Mouse (Mus musculus) lung, postnatal 0 days (tissue): ENCODE measurements around the gene Gm36245. TPM values are rescaled to one million over a fixed set of nuclear protein-coding genes. Genes with fewer than 3 reads are reported as not detected.
"Not testable (repeated sequence)": the region's sequence is repeated elsewhere in the genome, so short reads cannot be mapped to it uniquely, and the experiment has no call there.

Experiments used
- ATAC-seq: fragments of 200-750 bp; cut with Nextera tagmentation; 2 replicates; pipeline ENCODE4 v1.8.0; 2017; ENCODE audit warnings: moderate library complexity
- DNase-seq: peaks from one replicate; pipeline ENCODE4 v3.0.0-alpha.2; 2016; ENCODE audit warnings: low spot score
- H3K27ac ChIP-seq: fragments of 300-500 bp; sonication (generic); 2 replicates; pipeline ENCODE4 v1.5.1; 2014; ENCODE audit warnings: antibody characterized with exemption, mild to moderate bottlenecking, low read length, mixed read lengths
- H3K27me3 ChIP-seq: fragments of 300-500 bp; sonication (generic); replicated peaks from 2 replicates; pipeline ENCODE4 v1.6.1; 2014; ENCODE audit warnings: low read length, mixed read lengths; ENCODE audit not compliant: insufficient read depth
- H3K36me3 ChIP-seq: fragments of 300-500 bp; sonication (generic); 2 replicates; pipeline ENCODE4 v1.6.1; 2014; ENCODE audit warnings: low read length, mixed read lengths; ENCODE audit not compliant: insufficient read depth
- H3K4me1 ChIP-seq: fragments of 300-500 bp; sonication (generic); 2 replicates; pipeline ENCODE4 v1.6.1; 2014; ENCODE audit warnings: antibody characterized with exemption, low read depth, low read length, mixed read lengths; ENCODE audit not compliant: insufficient read depth
- H3K4me2 ChIP-seq: fragments of 300-500 bp; sonication (generic); replicated peaks from 2 replicates; pipeline ENCODE4 v1.6.1; 2014; ENCODE audit warnings: low read depth, mild to moderate bottlenecking, low read length, moderate library complexity, mixed read lengths
- H3K4me3 ChIP-seq: fragments of 300-500 bp; sonication (generic); 2 replicates; pipeline ENCODE4 v1.5.1; 2014; ENCODE audit warnings: low read depth, low read length
- H3K9ac ChIP-seq: fragments of 300-500 bp; sonication (generic); replicated peaks from 2 replicates; pipeline ENCODE4 v1.6.1; 2014; ENCODE audit warnings: low read depth, mild to moderate bottlenecking
- H3K9me3 ChIP-seq: fragments of 300-500 bp; sonication (generic); 2 replicates; pipeline ENCODE4 v1.6.1; 2016; ENCODE audit warnings: low read length, mixed read lengths
- CTCF ChIP-seq: IDR thresholded peaks from 2 replicates; pipeline ENCODE4 v1.5.1; 2016; ENCODE audit warnings: antibody characterized with exemption, mild to moderate bottlenecking
- EP300 ChIP-seq: IDR thresholded peaks from 2 replicates; pipeline ENCODE4 v1.6.1; 2016; ENCODE audit warnings: antibody characterized with exemption, mild to moderate bottlenecking, control low read depth
- WGBS: fragments of 180-500 bp; shearing (Covaris S2); extraction: QIAGEN DNeasy Blood & Tissue Kit; methylation state at CpG from one replicate; pipeline ENCODE4 v1.1.7; 2014; 5-methylcytosine and 5-hydroxymethylcytosine counted together
- polyA plus RNA-seq: library from polyadenylated mRNA; unstranded; fragments of >200 nt; fragmentation: Nextera tagmentation; extraction: Ambion mirVana; gene quantifications from 2 replicates; pipeline ENCODE4 v1.2.1, GENCODE M21; 2015

Gene Gm36245
- polyA plus RNA-seq, 1 experiment from 2014 or later: not detected

- no peak overlapping the region for H3K27ac ChIP-seq
- no peak overlapping the region for H3K4me3 ChIP-seq
- no peaks in the 10 kb centered on the region for H3K27me3 ChIP-seq
- H3K36me3 ChIP-seq: no peaks in the 10 kb centered on the region
- no peaks in the 10 kb centered on the region for H3K9me3 ChIP-seq
- DNase-seq: no peak
- no peak overlapping the region for H3K4me2 ChIP-seq
- H3K4me1 ChIP-seq: no peaks in the 10 kb centered on the region
- no peak overlapping the region for H3K9ac ChIP-seq
- TF ChIP-seq CTCF: no peak
- TF ChIP-seq EP300: no peak
- ATAC-seq: no peak
Observed at GRCm38 (mm10) chr15:77588981-77589380, 10.1 kb upstream of the Gm36245 start.

DNA sequence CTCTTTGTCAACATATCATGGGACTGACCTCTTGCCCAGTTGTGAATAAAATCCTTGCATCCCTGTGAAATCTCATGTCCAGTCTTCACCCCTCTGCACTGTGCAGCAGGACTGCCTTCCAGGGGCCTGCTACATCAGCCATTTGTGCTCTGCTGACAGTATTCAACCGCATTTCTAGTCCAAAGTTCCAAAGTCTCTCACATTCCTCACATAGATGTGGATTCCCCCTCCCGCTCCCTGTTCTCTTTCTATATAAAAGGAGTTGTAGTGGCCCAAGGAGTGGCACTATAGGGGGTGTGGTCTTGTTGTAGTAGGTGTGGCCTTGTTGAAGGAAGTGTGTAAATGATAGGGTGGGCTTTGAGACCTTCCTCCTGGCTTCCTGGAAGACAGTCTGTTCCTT lies 8.2 kb upstream of the Gm36245 start:
- 46% methylated on average over 2 of the region's 2 CpGs for WGBS
- H3K27me3 ChIP-seq: no peaks in the 10 kb centered on the region
- H3K4me3 ChIP-seq: no peak overlapping the region
- no peak overlapping the region for H3K4me2 ChIP-seq
- no peaks in the 10 kb centered on the region for H3K4me1 ChIP-seq
- no peaks in the 10 kb centered on the region for H3K9me3 ChIP-seq
- DNase-seq (no peak), ATAC-seq (no peak)
- TF ChIP-seq CTCF (no peak), EP300 (no peak)
- no peak overlapping the region for H3K27ac ChIP-seq
- no peak overlapping the region for H3K9ac ChIP-seq
- no peaks in the 10 kb centered on the region for H3K36me3 ChIP-seq

GRCm38 (mm10) chr15:77593557-77593956 lies 5.5 kb upstream of the Gm36245 start:
- H3K9ac ChIP-seq: no peak overlapping the region
- no peaks in the 10 kb centered on the region for H3K4me1 ChIP-seq
- no peaks in the 10 kb centered on the region for H3K36me3 ChIP-seq
- DNase-seq: no peak
- no peak overlapping the region for H3K4me3 ChIP-seq
- H3K27me3 ChIP-seq: no peaks in the 10 kb centered on the region
- no peak overlapping the region for H3K4me2 ChIP-seq
- ATAC-seq: no peak
- H3K9me3 ChIP-seq: no peaks in the 10 kb centered on the region
- no peak overlapping the region for H3K27ac ChIP-seq
- 33% methylated on average over 1 of the region's 1 CpGs for WGBS
- TF ChIP-seq CTCF (no peak), EP300 (no peak)

- no peaks in the 10 kb centered on the region for H3K4me1 ChIP-seq
Observed at GRCm38 (mm10) chr15:77595961-77596360, 3.1 kb upstream of the Gm36245 start, which contains the start of gene Apol10b. Gene Apol10b (minus strand): TSS chr15:77596125.

DNA sequence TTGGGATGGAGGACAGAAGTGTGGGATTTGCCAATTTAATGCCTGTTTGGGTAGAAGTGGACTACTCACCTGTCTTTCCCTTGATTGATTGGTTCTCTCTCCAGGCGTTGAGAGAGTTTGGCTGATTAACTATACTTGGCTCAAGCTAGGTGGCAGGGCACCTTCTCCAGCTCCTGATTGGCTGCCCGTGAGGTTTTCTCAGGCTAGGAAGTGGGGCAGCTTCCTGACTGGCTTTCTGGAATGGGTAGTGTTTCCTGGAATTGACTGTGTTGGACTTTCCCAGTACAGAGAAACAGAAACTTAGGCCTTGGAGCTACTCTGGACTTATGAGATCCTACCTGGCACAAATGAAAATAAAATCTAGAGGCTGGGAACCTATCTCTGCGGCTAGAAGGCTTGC lies 629 bp upstream of the Gm36245 start:
- no peaks in the 10 kb centered on the region for H3K27me3 ChIP-seq
- no peak overlapping the region for H3K27ac ChIP-seq
- ATAC-seq (peak; percentile 70), DNase-seq (peak; percentile 18)
- WGBS: 31% methylated on average over 3 of the region's 3 CpGs
- no peak overlapping the region for H3K9ac ChIP-seq
- no peaks in the 10 kb centered on the region for H3K9me3 ChIP-seq
- peak; percentile 28; the same call in 1 of the 2 replicates for TF ChIP-seq EP300
- TF ChIP-seq CTCF: no peak
- no peaks in the 10 kb centered on the region for H3K4me1 ChIP-seq
- no peaks in the 10 kb centered on the region for H3K36me3 ChIP-seq
- no peak overlapping the region for H3K4me3 ChIP-seq
- no peak overlapping the region for H3K4me2 ChIP-seq

More at GRCm38 (mm10) chr15:77595961-77596360, 3.1 kb upstream of the Gm36245 start, which contains the start of gene Apol10b:
- Histone ChIP-seq H3K9me3 (no peaks in the 10 kb centered on the region), H3K36me3 (no peaks in the 10 kb centered on the region), H3K27ac (no peak within 1 kb of the TSS), H3K4me3 (no peak within 1 kb of the TSS), H3K4me2 (no peak within 1 kb of the TSS), H3K9ac (no peak within 1 kb of the TSS), H3K27me3 (no peaks in the 10 kb centered on the region)
- TF ChIP-seq CTCF (no peak), EP300 (no peak)
- DNase-seq: no peak
- 43% methylated on average over 5 of the region's 5 CpGs for WGBS
- no peak for ATAC-seq

DNA sequence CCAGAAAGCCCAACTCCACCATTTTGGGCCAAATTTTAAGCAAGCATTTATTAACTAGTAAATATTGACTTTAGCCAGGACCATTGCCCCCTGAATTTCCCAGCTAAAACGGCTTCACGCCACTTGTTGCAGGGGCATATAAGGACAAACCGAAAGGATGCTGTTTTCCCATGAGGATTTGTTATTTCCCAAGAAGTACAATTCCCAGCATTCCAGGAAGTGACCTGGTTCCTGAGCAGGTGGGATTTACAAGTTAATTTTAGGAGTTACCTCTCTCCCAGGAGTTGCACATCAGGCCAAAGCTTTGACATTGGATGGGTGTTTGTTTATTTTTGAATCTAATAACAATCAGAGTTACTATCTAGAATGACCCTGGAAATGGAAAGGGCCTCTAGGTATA lies 7.0 kb downstream of the Gm36245 start:
- H3K27me3 ChIP-seq: no peaks in the 10 kb centered on the region
- no peak overlapping the region for H3K4me2 ChIP-seq
- TF ChIP-seq EP300 (no peak), CTCF (no peak)
- no peaks in the 10 kb centered on the region for H3K9me3 ChIP-seq
- DNase-seq: no peak
- H3K9ac ChIP-seq: no peak overlapping the region
- no peak overlapping the region for H3K4me3 ChIP-seq
- no peak for ATAC-seq
- no peak overlapping the region for H3K27ac ChIP-seq
- no peaks in the 10 kb centered on the region for H3K4me1 ChIP-seq
- 91% methylated on average over 3 of the region's 3 CpGs for WGBS
- no peaks in the 10 kb centered on the region for H3K36me3 ChIP-seq

GRCm38 (mm10) chr15:77624710-77625109 lies 25.7 kb downstream of the Gm36245 start:
- H3K9me3 ChIP-seq: no peaks in the 10 kb centered on the region
- ATAC-seq (no peak), DNase-seq (no peak)
- no peaks in the 10 kb centered on the region for H3K27me3 ChIP-seq
- H3K4me2 ChIP-seq: no peak overlapping the region
- TF ChIP-seq CTCF: no peak
- no peak overlapping the region for H3K27ac ChIP-seq
- H3K9ac ChIP-seq: no peak overlapping the region
- 87% methylated on average over 1 of the region's 1 CpGs for WGBS
- H3K4me3 ChIP-seq: no peak overlapping the region
- no peaks in the 10 kb centered on the region for H3K4me1 ChIP-seq
- no peaks in the 10 kb centered on the region for H3K36me3 ChIP-seq

DNA sequence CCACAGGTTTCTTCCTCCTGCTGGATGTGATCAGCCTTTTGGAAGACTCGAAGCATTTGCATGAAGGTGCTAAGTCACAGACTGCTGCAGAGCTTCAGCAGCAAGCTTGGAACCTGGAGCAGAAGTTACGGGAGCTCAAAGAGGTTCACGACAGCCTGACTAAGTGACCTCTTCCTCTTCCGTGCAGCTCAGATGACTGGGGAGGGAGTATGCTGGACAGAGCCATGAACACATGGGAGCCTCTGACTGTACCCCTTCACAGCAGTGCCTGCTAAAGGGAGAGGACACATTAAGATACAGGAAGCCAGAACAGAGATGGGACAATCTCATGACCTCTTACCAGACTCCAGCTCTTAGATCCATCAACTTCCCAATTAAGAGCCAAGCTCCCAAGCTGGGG lies 27.4 kb downstream of the Gm36245 start:
- 60% methylated on average over 4 of the region's 4 CpGs for WGBS
- ATAC-seq, H3K27ac ChIP-seq, H3K4me1 ChIP-seq, H3K4me2 ChIP-seq, H3K9ac ChIP-seq, H3K4me3 ChIP-seq, H3K27me3 ChIP-seq, DNase-seq, H3K36me3 ChIP-seq, H3K9me3 ChIP-seq: not testable (repeated sequence)
